Mouse (Mus musculus) telencephalon, adult 2 months (tissue): ENCODE data around the gene Klk4.

Experiments used
- DNase-seq: peaks from one replicate; pipeline ENCODE4 v3.0.0-alpha.2; 2011; ENCODE audit warnings: low read depth, low spot score

Klk4 gene

GRCm38 (mm10) chr7:43880912-43881311, at the start of gene Klk4:
Gene Klk4 (plus strand): TSS chr7:43881160.
- no peak for DNase-seq

GRCm38 (mm10) chr7:43841701-43842100, 39.3 kb upstream of the Klk4 start, which contains the start of gene Klk5:
Gene Klk5 (plus strand): TSS chr7:43841971.
- no peak for DNase-seq

DNA sequence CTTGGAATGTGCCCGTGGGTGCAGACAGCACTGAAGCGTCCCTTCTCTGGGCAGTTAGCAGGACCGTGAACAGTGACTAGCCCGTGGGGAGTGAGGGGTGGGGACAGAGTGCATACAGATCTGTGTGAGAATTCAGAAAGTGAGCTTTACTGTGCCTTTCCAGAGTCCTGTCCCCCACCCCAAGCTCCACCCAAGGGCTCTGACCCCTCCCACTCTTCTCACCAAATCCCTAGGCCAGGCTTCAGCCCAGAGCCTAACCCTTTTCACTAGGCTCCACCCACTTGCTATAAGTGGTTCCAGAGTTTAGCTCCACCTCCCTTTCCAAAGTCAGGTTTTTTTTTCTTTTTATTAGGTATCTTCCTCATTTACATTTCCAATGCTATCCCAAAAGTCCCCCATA, 37.2 kb upstream of the Klk4 start:
- no peak for DNase-seq

GRCm38 (mm10) chr7:43851616-43852015, 29.3 kb upstream of the Klk4 start:
- DNase-seq: no peak

DNA sequence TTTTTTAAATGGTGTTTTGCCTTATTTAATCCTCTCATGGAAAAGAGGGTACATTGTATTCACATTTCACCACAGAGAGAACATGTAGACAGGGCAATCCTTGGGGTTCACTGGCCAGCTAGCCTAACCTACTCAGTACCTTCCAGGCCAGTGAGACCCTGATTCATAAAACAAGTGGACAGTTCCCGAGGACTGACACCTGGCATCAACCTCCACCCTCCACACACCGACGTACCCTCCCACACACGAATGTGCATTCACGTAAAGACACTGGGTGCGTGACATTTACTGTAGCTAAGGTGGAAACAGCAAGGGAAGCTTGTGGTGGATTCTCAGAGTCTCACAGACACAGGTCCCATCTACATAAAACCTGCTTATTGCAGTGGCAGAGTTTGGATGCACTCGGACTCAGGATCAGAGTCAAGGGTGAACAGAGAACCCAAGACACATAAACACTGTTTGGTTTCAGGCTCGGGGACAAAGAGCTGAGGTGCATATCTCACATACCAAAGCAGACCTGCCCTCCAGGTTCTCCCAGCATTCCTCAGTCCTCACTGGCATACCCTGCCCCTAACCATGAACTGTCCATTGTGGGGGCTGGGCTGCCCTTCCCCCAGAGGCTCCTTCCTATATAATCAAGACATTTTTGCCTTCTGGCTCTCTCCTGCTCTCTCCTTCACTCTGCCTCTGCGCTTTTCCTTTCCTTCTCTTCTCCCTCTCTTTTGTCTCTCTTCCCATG, 26.1 kb upstream of the Klk4 start:
- no peak for DNase-seq

GRCm38 (mm10) chr7:43855709-43856108, 25.3 kb upstream of the Klk4 start:
- DNase-seq: no peak

- DNase-seq: no peak
These were observed 24.7 kb upstream of the Klk4 start for GRCm38 (mm10) chr7:43856307-43856706.

DNA sequence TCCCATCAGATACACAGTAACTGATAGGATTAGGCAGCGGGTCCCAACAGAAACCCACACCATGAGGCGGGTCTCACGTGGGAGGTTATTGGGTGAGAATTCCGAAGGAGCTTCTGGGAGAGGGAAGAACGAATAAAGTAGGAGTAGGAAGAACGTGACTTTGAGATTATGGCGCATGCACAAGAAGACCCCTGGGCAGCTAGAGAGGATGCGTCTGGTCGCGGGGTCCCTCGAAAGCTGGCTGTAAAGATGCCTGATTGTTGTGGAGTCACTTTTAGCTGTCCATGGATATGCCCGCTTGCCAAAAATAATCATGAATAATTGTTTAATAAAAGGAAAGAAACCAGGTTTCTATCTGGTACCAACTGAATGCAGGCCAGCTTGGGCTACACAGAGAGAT, 23.5 kb upstream of the Klk4 start:
- DNase-seq: no peak

DNA sequence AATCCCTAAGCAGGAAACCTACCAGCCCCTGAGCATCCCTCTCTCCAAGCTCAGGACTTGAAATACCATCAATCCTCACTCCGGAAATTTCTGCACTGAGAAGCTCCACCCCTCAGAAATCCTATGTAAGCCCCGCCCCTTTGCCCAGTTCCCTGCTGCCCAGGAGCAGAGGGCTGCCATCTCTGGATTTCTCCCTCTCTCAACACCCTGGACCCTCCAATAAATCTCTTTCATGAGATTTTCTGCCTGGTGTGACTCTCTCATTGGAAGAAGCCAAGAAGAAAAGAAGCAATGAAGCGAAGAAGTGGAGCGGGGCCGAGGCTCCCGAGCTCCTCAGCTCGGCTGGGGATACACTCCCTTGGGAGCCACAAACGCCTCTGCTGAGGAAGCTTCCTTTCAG, 20.5 kb upstream of the Klk4 start:
- no peak for DNase-seq

GRCm38 (mm10) chr7:43873237-43873636, 7.7 kb upstream of the Klk4 start:
- peak; percentile 6 for DNase-seq

DNA sequence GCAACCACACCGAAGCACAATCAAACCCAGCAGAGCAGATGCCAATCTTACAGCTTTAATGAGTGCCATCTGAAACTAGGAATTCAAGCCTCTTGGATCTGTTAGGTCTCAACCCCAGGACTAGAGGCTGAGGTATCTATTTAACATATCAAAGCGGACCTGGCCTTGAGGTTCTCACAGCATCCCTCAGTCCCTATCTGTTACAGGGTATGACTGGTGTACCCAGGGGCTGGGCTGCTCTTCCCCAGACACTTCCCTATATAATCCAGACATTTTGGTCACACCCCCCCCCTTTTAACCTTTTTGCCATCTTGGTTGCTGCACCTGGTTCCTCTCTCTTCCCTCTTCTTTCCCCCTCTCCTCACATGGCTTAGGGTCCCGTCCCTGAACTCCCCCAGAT, 7.3 kb upstream of the Klk4 start:
- no peak for DNase-seq

DNA sequence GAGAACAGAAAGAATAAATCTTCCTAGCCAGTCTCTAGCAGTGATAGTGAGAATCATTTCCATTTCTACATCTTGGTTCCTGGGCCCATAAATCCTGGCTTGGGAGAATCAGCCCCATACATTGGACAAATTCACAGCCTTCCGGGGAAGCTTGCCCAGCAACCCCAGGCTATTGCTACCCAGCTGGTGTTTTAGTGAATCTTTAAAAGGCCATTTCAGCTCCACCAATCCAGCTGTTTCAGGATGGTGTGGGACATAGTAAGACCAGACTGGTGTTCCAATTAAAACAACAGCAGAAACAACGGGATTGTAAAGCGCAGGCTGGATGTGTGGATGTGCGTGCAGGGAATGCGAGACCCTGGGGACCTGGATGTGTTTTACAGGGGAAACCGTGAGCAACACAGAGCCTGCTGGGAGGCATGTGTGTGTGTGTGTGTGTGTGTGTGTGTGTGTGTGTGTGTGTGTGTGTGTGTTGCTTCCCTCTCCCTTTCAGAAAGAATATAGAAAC, 6.0 kb upstream of the Klk4 start:
- no peak for DNase-seq

- no peak for DNase-seq
These were observed 4.5 kb upstream of the Klk4 start for GRCm38 (mm10) chr7:43876444-43876843.

DNA sequence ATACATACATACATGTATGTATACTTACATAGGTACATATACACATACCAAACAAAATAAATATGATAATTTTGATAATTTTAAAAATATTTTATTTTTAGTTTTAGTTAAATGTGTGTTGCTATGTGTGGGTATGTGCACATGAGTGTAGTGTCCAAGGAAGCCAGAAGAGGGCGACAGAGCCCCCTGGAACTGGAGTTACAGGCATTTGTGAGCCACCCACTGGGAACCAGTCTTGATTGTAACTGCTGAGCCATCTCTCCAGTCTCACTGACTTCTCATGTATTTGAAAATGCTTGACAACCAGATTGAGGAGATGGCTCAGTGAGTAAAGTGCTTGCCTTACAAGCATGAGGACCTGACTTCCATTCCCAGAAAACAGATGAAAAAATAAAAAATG, 2.7 kb upstream of the Klk4 start:
- DNase-seq: no peak

- no peak for DNase-seq
These were observed 1.4 kb downstream of the Klk4 start for GRCm38 (mm10) chr7:43882346-43882745.

DNA sequence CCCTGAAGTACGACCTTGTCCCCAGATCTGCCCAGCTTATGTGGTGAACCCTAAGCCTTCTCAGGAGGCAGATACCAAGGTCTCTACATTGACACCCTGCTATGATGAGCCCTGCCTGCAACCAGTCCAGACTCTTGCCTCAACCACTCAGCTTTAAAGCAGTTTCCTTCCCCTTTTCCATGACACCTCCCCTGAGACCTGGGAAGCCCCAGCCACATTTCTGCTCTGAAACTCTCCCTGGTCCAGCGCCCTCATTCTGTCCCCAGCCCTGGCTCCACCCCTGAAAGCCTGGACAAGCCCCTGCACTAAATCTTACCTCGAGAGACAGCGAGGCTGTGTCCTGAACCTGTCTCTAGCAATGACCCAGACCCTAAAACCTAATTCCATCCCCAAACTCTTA, 1.9 kb downstream of the Klk4 start:
- DNase-seq: no peak

GRCm38 (mm10) chr7:43883547-43883946, 2.6 kb downstream of the Klk4 start:
- DNase-seq: no peak

GRCm38 (mm10) chr7:43891365-43891764, 10.4 kb downstream of the Klk4 start:
- DNase-seq: no peak

DNA sequence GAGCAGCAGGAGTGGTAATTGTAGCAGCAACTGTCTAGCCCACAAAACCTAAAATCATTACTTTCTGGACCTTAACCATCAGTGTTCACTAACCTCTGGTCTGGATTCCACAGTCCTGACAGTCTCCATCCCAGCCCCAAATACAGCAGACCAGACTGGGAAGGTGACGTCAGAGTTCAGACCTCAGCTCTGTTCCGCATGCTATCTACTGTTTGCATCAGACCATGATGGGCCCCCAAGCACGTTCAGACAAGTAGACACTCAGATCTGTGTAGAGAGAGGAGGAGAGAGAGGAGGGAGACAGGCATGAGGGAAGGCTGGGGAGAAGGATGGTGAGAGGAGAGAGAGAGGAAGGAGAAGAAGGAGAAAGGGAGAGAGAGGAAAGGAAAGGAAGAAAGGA, 10.8 kb downstream of the Klk4 start:
- no peak for DNase-seq

GRCm38 (mm10) chr7:43894836-43895235, 13.9 kb downstream of the Klk4 start:
- DNase-seq: peak; percentile 45

DNA sequence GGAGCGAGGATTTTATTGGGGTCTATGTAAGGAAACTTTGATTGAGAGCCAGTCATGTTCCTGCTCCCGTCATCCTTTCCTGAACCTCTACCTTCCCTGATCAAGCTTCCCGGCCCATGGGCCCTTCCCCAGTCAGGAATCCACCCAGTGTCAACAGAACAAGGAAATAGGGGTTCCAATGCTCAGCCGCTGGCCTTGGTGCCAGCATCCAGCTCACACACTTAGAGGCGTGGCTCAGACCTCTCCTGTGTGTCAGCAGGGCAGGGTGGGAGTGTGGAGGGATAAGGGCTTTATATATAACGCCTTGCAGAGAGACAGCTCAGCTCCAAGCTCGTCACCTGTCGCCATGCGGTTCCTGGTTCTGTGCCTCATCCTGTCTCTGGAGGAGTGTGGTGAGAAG, 33.9 kb downstream of the Klk4 start:
- DNase-seq: no peak

DNA sequence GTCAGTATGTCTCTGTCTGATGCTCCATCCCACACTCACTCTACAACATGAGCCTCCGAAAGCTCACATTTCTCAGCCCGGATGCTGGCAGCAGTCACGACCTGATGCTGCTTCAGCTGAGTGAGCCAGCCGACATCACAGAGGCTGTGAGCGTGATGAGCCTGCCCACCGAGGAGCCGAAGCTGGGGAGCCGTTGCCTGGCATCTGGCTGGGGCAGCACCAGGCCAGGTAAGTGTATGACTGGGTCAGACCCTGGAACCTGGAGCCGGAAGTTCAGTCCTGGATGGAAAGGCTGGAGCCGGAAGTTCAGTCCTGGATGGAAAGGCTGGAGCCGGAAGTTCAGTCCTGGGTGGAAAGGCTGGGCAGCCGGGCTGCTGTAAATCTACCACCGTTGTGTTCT, 37.5 kb downstream of the Klk4 start:
- no peak for DNase-seq

DNA sequence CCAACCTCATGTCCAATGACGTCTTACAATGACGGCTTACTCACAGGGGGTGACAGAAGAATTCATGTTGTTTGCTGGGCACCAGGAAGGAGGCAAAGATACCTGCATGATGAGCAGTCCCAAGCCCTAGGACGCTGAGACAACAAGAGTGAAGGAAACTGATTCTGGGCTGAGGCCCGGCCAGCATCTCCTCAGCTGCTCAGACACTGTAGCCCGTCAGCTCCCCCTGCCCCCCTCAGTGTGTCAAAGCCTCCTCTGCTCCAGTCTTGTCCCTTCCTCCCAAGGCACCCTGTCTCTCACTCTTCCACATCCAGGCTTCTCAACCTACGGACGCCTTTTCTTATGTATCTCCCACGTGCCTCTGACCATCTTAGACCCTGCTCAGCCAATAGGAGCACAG, 37.9 kb downstream of the Klk4 start:
- DNase-seq: no peak
